Mouse (Mus musculus): Measurements from ENCODE around the gene Ccdc148.

Gene Ccdc148

GRCm38 (mm10) chr2:58783526-58783925 lies 377.0 kb downstream of the Ccdc148 start:
- no peak for DNase-seq (ENCODE audit: low spot score)

GRCm38 (mm10) chr2:58778986-58779495 lies 381.4 kb downstream of the Ccdc148 start:
- no peak for DNase-seq (ENCODE audit: low spot score)

- no peak for DNase-seq (ENCODE audit: low spot score)
These were observed 386.6 kb downstream of the Ccdc148 start for GRCm38 (mm10) chr2:58773833-58774232.
